Mouse (Mus musculus) MEL-GATA-1-ER (cell line): ENCODE data around the gene Dppa4.

Experiments used
- DNase-seq: peaks from one replicate; pipeline ENCODE4 v3.0.0-alpha.2; 2012; ENCODE audit warnings: low read depth; ENCODE audit errors: extremely low read depth

The Dppa4 gene

GRCm38 (mm10) chr16:48323602-48324345, 40.2 kb downstream of the Dppa4 start:
- DNase-seq, result no peak

DNA sequence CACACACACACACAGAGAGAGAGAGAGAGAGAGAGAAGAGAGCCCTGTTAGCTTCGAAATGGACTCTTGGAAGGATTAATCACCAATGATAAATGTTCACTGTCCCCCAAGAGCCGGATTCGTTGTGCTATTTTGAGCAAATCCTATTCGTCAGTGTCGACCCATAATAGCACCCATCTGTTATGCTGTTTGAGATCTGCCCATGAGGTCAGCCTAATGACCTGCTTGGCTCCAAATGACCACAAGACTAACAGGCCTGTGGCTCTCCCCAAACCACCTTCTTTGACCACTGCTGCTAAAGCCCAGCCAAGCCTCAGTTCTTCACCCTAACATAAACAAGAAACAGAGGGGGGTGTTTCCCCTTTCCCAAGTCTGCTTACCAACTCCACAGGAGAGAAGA, 43.4 kb downstream of the Dppa4 start:
- no peak for DNase-seq

GRCm38 (mm10) chr16:48328420-48328819, 44.9 kb downstream of the Dppa4 start:
- no peak for DNase-seq

GRCm38 (mm10) chr16:48331822-48332221, 48.3 kb downstream of the Dppa4 start:
- no peak for DNase-seq

DNA sequence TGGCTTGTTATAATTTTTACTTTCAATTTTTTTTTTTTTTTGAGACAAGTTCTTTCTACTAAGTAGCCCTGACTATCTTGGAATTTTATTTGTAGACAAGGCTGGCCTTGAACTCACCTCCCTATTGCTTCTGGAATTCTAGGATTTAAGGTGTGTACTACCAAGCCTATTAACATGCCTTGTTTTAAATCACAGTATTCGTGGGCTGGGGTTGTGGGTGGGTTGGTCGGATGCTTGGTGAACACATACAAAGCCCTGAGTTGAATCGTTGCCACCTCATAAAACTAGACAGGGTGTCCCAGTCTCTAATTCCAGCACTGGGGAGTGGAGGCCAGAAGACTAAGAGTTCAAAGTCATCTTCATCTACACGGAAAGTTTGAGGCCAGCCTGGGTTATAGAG, 51.8 kb downstream of the Dppa4 start:
- no peak for DNase-seq
